Mouse (Mus musculus): Measurements from ENCODE around the gene Dtx2. TPM values are rescaled to one million over a fixed set of nuclear protein-coding genes. Genes with fewer than 3 reads are reported as not detected.
"Not testable (repeated sequence)": the region's sequence is repeated elsewhere in the genome, so short reads cannot be mapped to it uniquely, and the experiment has no call there.

Gene Dtx2
- total RNA-seq, 1 experiment from 2014 or later = 13.4 TPM

DNA sequence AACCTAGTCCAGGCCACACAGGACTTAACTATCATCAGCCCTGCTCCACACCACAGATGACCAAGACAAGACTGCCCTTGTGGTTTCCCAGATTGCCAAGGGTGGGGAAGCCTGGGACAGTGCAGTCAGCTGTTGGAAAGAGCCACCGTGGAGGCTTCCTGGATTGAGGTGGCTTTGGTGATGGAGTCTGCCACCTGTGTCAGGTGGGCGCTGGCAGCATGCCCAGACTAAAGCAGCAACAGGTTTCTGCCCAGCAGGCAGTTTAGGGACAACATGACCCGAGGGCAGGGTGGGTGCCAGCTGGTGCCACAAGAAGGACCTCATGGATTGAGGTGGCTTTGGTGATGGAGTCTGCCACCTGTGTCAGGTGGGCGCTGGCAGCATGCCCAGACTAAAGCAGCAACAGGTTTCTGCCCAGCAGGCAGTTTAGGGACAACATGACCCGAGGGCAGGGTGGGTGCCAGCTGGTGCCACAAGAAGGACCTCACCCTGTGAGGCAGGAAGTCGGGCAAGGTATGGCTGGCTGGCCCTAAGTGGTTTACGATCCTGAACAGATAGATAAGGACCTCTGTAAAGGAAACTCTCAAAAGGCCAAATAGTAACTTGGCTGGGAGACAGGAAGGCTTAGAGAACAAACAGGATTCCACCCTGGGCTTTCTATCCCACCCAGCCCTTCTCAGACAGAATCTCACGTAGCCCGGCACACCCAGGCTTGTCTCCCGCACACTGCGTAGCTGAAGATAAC is 72.0 kb downstream of the Dtx2 start:
- not testable (repeated sequence) for DNase-seq

DNA sequence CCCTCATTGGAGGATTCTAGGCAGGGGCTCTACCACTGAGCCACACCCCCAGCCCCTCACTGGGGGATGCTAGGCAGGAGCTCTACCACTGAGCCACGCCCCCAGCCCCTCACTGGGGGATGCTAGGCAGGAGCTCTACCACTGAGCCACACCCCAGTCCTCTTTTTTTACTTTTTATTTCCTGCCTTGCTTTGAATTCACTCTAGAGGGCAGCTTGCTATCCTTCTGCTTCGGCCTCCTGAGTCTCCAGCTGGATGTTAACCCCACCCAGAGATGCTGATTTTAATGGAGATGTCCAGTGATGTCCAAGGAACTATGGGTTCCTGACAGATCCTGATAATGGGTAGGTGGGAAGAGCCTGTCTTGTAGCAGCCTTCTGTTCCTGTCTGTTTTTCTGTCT is 74.8 kb downstream of the Dtx2 start:
- no peak for DNase-seq

DNA sequence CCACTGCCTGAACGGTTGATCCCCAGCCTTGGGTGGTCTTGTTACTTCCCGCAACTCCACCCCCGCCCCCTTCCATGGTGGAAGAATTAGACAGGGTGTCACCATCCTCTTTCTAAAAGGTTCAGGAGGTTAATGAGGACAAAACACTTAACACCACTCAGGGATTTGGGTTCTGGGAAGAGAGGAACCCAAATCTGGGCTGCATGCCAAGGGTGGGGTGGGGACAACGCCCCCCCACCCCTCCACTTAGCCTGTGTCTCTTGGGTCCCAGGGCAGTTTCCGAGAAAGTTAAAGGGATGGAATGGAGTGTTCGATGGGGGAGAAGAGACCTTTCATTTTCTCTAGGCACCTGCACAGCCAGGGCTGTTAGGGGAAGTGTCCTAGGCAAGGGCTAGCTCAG is 78.5 kb downstream of the Dtx2 start:
- DNase-seq = no peak

DNA sequence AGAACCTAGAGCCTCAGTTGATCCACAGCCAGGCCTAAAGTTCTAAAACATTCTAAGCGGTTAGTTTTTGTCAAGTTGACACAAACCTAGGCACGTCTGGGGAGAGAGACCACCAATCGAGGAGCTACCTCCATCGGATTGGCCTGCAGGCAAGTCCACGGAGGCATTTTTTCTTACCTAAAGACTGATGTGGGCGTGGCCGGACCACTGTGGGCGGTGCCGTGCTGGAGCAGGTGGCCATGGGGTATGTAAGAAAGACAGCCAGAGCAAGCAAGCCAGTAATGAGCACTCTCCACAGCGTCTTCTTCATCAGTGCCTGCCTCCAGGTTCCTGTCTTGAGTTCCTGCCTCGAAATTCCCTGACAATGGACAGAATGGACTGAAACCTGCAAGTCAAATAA is 78.9 kb downstream of the Dtx2 start:
- no peak for DNase-seq

DNA sequence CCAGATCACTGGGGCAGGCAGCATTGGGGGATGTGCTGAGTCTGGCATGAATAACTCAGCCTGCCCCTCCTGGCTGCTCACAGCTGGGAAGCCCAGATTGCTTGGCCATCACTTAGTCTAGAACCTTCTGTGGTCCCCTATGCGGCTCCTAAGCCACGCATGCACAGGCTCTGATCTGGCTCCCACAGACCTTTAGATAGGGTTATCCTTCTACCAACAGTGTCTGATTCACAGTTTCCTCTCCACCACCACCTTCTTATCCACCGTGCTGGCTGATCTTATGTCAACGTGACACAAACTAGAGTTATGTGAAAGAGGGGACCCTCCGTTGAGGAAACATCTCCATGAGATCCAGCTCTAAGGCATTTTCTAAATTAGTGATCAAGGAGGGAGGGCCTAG is 80.5 kb downstream of the Dtx2 start:
- no peak for DNase-seq

DNA sequence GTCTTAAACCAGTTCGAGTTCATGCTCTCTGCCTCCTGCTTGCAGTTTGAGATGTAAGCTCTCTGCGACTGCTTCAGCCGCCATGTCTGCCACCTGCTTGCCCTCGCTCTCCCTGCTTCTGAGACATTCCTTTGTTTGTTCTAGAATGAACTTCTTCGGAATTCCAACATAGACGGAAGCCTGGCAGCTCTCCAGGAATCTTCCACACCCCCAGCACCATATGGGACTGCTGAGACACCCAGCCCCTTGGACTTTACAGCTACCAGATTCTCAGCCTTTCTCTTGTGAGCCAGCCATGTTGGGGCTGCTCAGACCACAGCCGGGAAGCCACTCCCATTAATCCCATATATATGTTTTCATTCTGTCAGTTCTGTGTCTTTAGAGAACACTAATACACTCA is 81.7 kb downstream of the Dtx2 start:
- no peak for DNase-seq

DNA sequence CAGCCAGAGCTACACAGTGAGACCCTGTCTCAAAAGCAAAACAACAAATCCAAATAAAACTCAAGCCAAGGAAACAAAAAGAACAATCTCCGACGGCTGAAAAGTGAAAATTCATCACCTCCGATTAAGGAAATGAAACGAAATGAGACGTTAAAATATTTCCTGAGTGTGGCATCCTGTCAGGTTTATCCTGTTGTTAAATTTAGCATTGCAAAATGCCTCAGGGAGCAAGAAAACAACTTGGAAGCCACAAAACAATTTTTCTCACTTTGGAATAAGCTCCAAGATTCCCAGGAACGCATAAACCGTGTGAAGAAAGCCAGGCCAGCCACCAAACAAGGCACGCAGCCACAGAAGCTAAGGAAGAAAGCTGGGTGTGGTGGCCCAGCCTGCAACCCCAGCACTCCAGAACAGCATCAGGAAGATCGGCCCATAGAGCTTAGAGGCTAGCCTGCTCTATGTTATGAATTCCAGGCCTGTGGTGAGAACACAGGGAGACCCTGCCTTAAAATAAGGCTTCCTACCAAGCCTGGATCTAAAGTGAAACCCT is 82.5 kb downstream of the Dtx2 start:
- DNase-seq = no peak

DNA sequence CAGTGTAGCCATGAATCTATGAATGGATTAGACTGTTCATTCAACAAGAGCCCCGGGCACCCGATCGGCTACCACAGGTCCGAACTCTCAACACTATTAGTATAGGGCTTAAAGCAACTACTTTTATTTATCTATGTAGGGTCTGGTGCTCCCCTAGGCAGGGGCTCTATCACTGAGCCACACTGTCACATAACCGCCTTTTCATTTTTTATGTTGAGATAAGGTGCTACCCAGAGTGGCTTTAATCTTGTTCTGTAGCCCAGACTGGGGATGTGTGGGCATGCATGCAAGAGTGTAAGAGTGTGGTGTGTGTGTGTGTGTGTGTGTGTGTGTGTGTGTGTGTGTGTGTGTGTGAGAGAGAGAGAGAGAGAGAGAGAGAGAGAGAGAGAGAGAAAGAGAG is 83.5 kb downstream of the Dtx2 start:
- no peak for DNase-seq

DNA sequence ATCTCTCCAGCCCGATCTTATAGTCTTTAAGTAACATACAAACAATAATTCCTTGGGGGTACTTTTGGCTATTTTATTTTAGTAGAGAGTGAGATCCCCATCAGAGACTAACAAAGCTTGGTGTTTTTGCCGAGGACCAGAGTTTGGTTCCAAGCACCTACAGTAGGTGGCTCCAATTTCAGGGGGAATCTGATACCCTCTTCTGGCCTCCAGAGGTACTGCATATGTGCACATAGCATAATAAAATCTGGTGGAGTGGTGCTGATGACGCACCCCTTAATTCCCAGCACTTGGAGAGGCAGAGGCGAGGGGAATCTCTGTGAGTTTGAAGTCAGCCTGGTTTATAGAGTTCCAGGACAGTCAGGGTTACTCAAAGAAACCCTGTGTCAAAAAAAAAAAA is 87.7 kb downstream of the Dtx2 start:
- no peak for DNase-seq

Other genes with a start within 250 kb of the Dtx2 start
- gene Styxl1, start 216.4 kb upstream of the Dtx2 start, total RNA-seq (2021) = 0.36 TPM in 1 of 2 replicates, not detected in the other
- gene Mdh2, start 216.3 kb upstream of the Dtx2 start, total RNA-seq (2021) = 408 and 463 TPM in 2 replicates
- 1.7 and 5.6 TPM in 2 replicates for gene Srrm3, start 187.9 kb upstream of the Dtx2 start, total RNA-seq (2021)
- gene Hspb1, start 106.9 kb upstream of the Dtx2 start, total RNA-seq (2021) = 80.7 and 133 TPM in 2 replicates
- gene Ywhag, start 60.2 kb upstream of the Dtx2 start, total RNA-seq (2021) = 477 and 524 TPM in 2 replicates
- 4.3 and 7.9 TPM in 2 replicates for gene Ssc4d, start 20.3 kb upstream of the Dtx2 start, total RNA-seq (2021)
- gene Zp3, start 14.7 kb upstream of the Dtx2 start, total RNA-seq (2021) = not detected in 2 replicates
- 1.4 and 3.0 TPM in 2 replicates for gene Upk3b, start 43.7 kb downstream of the Dtx2 start, total RNA-seq (2021)
- gene Upk3bl, start 59.7 kb downstream of the Dtx2 start, total RNA-seq (2021) = not detected in 2 replicates
- gene Rasa4, start 89.1 kb downstream of the Dtx2 start, total RNA-seq (2021) = 13.8 and 19.1 TPM in 2 replicates
- gene Polr2j, start 121.8 kb downstream of the Dtx2 start, total RNA-seq (2021) = 76.9 and 82.2 TPM in 2 replicates
- 13.8 and 14.3 TPM in 2 replicates for gene Lrwd1, start 141.3 kb downstream of the Dtx2 start, total RNA-seq (2021)
- gene Alkbh4, start 141.3 kb downstream of the Dtx2 start, total RNA-seq (2021) = 8.8 and 9.5 TPM in 2 replicates
- gene Orai2, start 175.9 kb downstream of the Dtx2 start, total RNA-seq (2021) = 1.8 and 2.5 TPM in 2 replicates
- gene Prkrip1, start 204.2 kb downstream of the Dtx2 start, total RNA-seq (2021) = 30.6 and 35.9 TPM in 2 replicates

All from adrenal gland, postnatal 25 days (tissue).